Mouse (Mus musculus) heart, postnatal 0 days (tissue): ENCODE data around the gene Mpp6. TPM values are rescaled to one million over a fixed set of nuclear protein-coding genes. Genes with fewer than 3 reads are reported as not detected.
A peak's percentile ranks its signal among the peaks of the same experiment; 100 is the strongest.

Source experiments
- ATAC-seq: fragments of 200-750 bp; cut with Nextera tagmentation; 2 replicates; pipeline ENCODE4 v1.8.0; 2017; ENCODE audit warnings: low read depth, moderate number of reproducible peaks, moderate library complexity; ENCODE audit not compliant: insufficient read depth
- DNase-seq: peaks from one replicate; pipeline ENCODE4 v3.0.0-alpha.2; 2016; ENCODE audit warnings: low spot score
- H3K27ac ChIP-seq: fragments of 300-500 bp; sonication (generic); 2 replicates; pipeline ENCODE4 v1.5.1; 2014; ENCODE audit warnings: low read depth, mild to moderate bottlenecking
- H3K27me3 ChIP-seq: fragments of 300-500 bp; sonication (generic); 2 replicates; pipeline ENCODE4 v1.6.1; 2014; ENCODE audit warnings: low read length, mixed read lengths; ENCODE audit not compliant: control insufficient read depth, insufficient read depth
- H3K36me3 ChIP-seq: fragments of 300-500 bp; sonication (generic); replicated peaks from 2 replicates; pipeline ENCODE4 v1.6.1; 2014; ENCODE audit warnings: low read length, mixed read lengths; ENCODE audit not compliant: control insufficient read depth, insufficient read depth
- H3K4me1 ChIP-seq: fragments of 300-500 bp; sonication (generic); 2 replicates; pipeline ENCODE4 v1.6.1; 2014; ENCODE audit warnings: antibody characterized with exemption; ENCODE audit not compliant: control insufficient read depth, insufficient read depth
- H3K4me2 ChIP-seq: fragments of 300-500 bp; sonication (generic); 2 replicates; pipeline ENCODE4 v1.6.1; 2014; ENCODE audit warnings: low read depth, mild to moderate bottlenecking, low read length, moderate library complexity
- H3K4me3 ChIP-seq: fragments of 300-500 bp; sonication (generic); 2 replicates; pipeline ENCODE4 v1.5.1; 2014; ENCODE audit warnings: low read depth, low read length
- H3K9ac ChIP-seq: fragments of 300-500 bp; sonication (generic); replicated peaks from 2 replicates; pipeline ENCODE4 v1.6.1; 2014; ENCODE audit warnings: low read depth, low read length, mixed read lengths
- H3K9me3 ChIP-seq: fragments of 300-500 bp; sonication (generic); replicated peaks from 2 replicates; pipeline ENCODE4 v1.6.1; 2016; ENCODE audit warnings: low read length; ENCODE audit not compliant: control insufficient read depth
- CTCF ChIP-seq: IDR thresholded peaks from 2 replicates; pipeline ENCODE4 v1.5.1; 2016; ENCODE audit warnings: antibody characterized with exemption, control low read depth, low read depth
- EP300 ChIP-seq: IDR thresholded peaks from 2 replicates; pipeline ENCODE4 v1.6.1; 2016; ENCODE audit warnings: antibody characterized with exemption, low read depth
- WGBS: fragments of 180-500 bp; shearing (Covaris S2); extraction: QIAGEN DNeasy Blood & Tissue Kit; methylation state at CpG from one replicate; pipeline ENCODE4 v1.1.7; 2014; 5-methylcytosine and 5-hydroxymethylcytosine counted together
- polyA plus RNA-seq: library from polyadenylated mRNA; unstranded; fragments of >200 nt; fragmentation: Nextera tagmentation; extraction: Ambion mirVana; gene quantifications from 2 replicates; pipeline ENCODE4 v1.2.1, GENCODE M21; 2015
- total RNA-seq: library from RNA; depleted of rRNA; stranded (reverse); fragments of >200 nt; gene quantifications from 2 replicates; pipeline ENCODE4 v1.2.3, GENCODE M21; 2014; ENCODE audit warnings: low replicate concordance

The Mpp6 gene
- total and polyA plus RNA-seq, 2 experiments from 2014 or later = 52.8 to 86.9 TPM

GRCm38 (mm10) chr6:50175736-50176135 is 65.7 kb downstream of the Mpp6 start:
- Histone ChIP-seq H3K4me2 (no peak overlapping the region), H3K27ac (no peak overlapping the region), H3K4me1 (no peaks in the 10 kb centered on the region), H3K9ac (no peak overlapping the region), H3K4me3 (no peak overlapping the region), H3K27me3 (no peaks in the 10 kb centered on the region), H3K36me3 (peaks cover 7% of the 10 kb centered on the region; the same call in 1 of the 2 replicates), H3K9me3 (no peaks in the 10 kb centered on the region)
- no peak for TF ChIP-seq EP300
- TF ChIP-seq CTCF = no peak
- no peak for ATAC-seq
- WGBS = 83% methylated on average over 1 of the region's 1 CpGs
- DNase-seq = no peak

- no peaks in the 10 kb centered on the region for H3K27me3 ChIP-seq
- H3K4me1 ChIP-seq = no peaks in the 10 kb centered on the region
- no peak overlapping the region for H3K4me3 ChIP-seq
- no peak overlapping the region for H3K27ac ChIP-seq
- peaks cover 18% of the 10 kb centered on the region for H3K36me3 ChIP-seq
- no peak for DNase-seq
- TF ChIP-seq EP300 (no peak), CTCF (peak; percentile 48)
- H3K9me3 ChIP-seq = no peaks in the 10 kb centered on the region
- no peak overlapping the region for H3K9ac ChIP-seq
- ATAC-seq = no peak
- no peak overlapping the region for H3K4me2 ChIP-seq
- WGBS = 59% methylated on average over 4 of the region's 4 CpGs
Measured at GRCm38 (mm10) chr6:50180189-50180588, 70.1 kb downstream of the Mpp6 start.

- H3K4me3 ChIP-seq = peak overlapping the region; percentile 12
- peaks cover 8% of the 10 kb centered on the region; the same call in 1 of the 2 replicates for H3K4me1 ChIP-seq
- ATAC-seq (no peak), DNase-seq (peak; percentile 48)
- H3K27ac ChIP-seq = peak overlapping the region; percentile 68
- no peak for TF ChIP-seq EP300
- TF ChIP-seq CTCF = no peak
- 40% methylated on average over 4 of the region's 4 CpGs for WGBS
- no peaks in the 10 kb centered on the region for H3K9me3 ChIP-seq
- peaks cover 29% of the 10 kb centered on the region for H3K36me3 ChIP-seq
- H3K4me2 ChIP-seq = peak overlapping the region; percentile 51
- no peaks in the 10 kb centered on the region for H3K27me3 ChIP-seq
- no peak overlapping the region for H3K9ac ChIP-seq
Measured at GRCm38 (mm10) chr6:50187955-50188354, 77.9 kb downstream of the Mpp6 start.

GRCm38 (mm10) chr6:50189376-50189775 is 79.3 kb downstream of the Mpp6 start:
- no peaks in the 10 kb centered on the region for H3K9me3 ChIP-seq

GRCm38 (mm10) chr6:50191605-50192004 is 81.6 kb downstream of the Mpp6 start:
- DNase-seq (no peak), ATAC-seq (no peak)
- H3K36me3 ChIP-seq = peaks cover 19% of the 10 kb centered on the region
- no peak overlapping the region for H3K4me2 ChIP-seq
- H3K9ac ChIP-seq = no peak overlapping the region
- peaks cover 8% of the 10 kb centered on the region; the same call in 1 of the 2 replicates for H3K4me1 ChIP-seq
- H3K9me3 ChIP-seq = no peaks in the 10 kb centered on the region
- no peak overlapping the region for H3K27ac ChIP-seq
- no peaks in the 10 kb centered on the region for H3K27me3 ChIP-seq
- TF ChIP-seq EP300 (no peak), CTCF (no peak)
- WGBS = 85% methylated on average over 3 of the region's 3 CpGs
- H3K4me3 ChIP-seq = no peak overlapping the region

More at GRCm38 (mm10) chr6:50189376-50189775, 79.3 kb downstream of the Mpp6 start:
- peak overlapping the region; percentile 18; the same call in 1 of the 2 replicates for H3K4me2 ChIP-seq
- TF ChIP-seq EP300 (no peak), CTCF (no peak)
- H3K4me3 ChIP-seq = no peak overlapping the region
- H3K27me3 ChIP-seq = no peaks in the 10 kb centered on the region
- H3K9ac ChIP-seq = no peak overlapping the region
- peaks cover 22% of the 10 kb centered on the region for H3K36me3 ChIP-seq
- peak overlapping the region; percentile 59 for H3K27ac ChIP-seq
- no peak for ATAC-seq
- peaks cover 8% of the 10 kb centered on the region; the same call in 1 of the 2 replicates for H3K4me1 ChIP-seq
- DNase-seq = peak; percentile 32

- TF ChIP-seq CTCF (no peak), EP300 (no peak)
- Histone ChIP-seq H3K36me3 (peaks cover 19% of the 10 kb centered on the region), H3K4me1 (peaks cover 8% of the 10 kb centered on the region; the same call in 1 of the 2 replicates), H3K9me3 (no peaks in the 10 kb centered on the region), H3K4me2 (no peak overlapping the region), H3K9ac (no peak overlapping the region), H3K4me3 (no peak overlapping the region), H3K27ac (no peak overlapping the region), H3K27me3 (no peaks in the 10 kb centered on the region)
- ATAC-seq (no peak), DNase-seq (no peak)
- 83% methylated on average over 1 of the region's 1 CpGs for WGBS
Measured at GRCm38 (mm10) chr6:50192169-50192568, 82.1 kb downstream of the Mpp6 start.
